Mouse (Mus musculus) embryonic facial prominence, embryonic 11.5 days (tissue): ENCODE measurements around the gene Tprg. TPM values are rescaled to one million over a fixed set of nuclear protein-coding genes. Genes with fewer than 3 reads are reported as not detected.

Experiments used
- ATAC-seq: fragments of 200-750 bp; cut with Nextera tagmentation; replicated peaks from 2 replicates; pipeline ENCODE4 v1.8.0; 2017; ENCODE audit warnings: low read depth; ENCODE audit not compliant: insufficient number of reproducible peaks, low FRiP score, low TSS enrichment
- DNase-seq: peaks from one replicate; pipeline ENCODE4 v3.0.0-alpha.2; 2015; ENCODE audit warnings: low spot score
- H3K27ac ChIP-seq: fragments of 300-500 bp; sonication (generic); replicated peaks from 2 replicates; pipeline ENCODE4 v1.5.1; 2014; ENCODE audit warnings: mild to moderate bottlenecking, low read depth, low read length, control low read depth
- H3K27me3 ChIP-seq: fragments of 300-500 bp; sonication (generic); 2 replicates; pipeline ENCODE4 v1.6.1; 2014; ENCODE audit warnings: mild to moderate bottlenecking, low read length, moderate library complexity, mixed read lengths; ENCODE audit not compliant: control insufficient read depth, insufficient read depth
- H3K36me3 ChIP-seq: fragments of 300-500 bp; sonication (generic); replicated peaks from 2 replicates; pipeline ENCODE4 v1.6.1; 2014; ENCODE audit warnings: low read depth, mild to moderate bottlenecking, low read length, moderate library complexity, mixed read lengths; ENCODE audit not compliant: control insufficient read depth, insufficient read depth
- H3K4me1 ChIP-seq: fragments of 300-500 bp; sonication (generic); 2 replicates; pipeline ENCODE4 v1.6.1; 2014; ENCODE audit warnings: low read length, mixed read lengths; ENCODE audit not compliant: control insufficient read depth, insufficient read depth
- H3K4me2 ChIP-seq: fragments of 300-500 bp; sonication (generic); 2 replicates; pipeline ENCODE4 v1.6.1; 2014; ENCODE audit warnings: low read depth, mild to moderate bottlenecking, control low read depth, low read length, moderate library complexity
- H3K4me3 ChIP-seq: fragments of 300-500 bp; sonication (generic); 2 replicates; pipeline ENCODE4 v1.5.1; 2014; ENCODE audit warnings: low read depth, low read length, control low read depth
- H3K9ac ChIP-seq: fragments of 300-500 bp; sonication (generic); replicated peaks from 2 replicates; pipeline ENCODE4 v1.6.1; 2014; ENCODE audit warnings: mild to moderate bottlenecking, control low read depth, low read length
- H3K9me3 ChIP-seq: fragments of 300-500 bp; sonication (generic); replicated peaks from 2 replicates; pipeline ENCODE4 v1.6.1; 2016; ENCODE audit warnings: mild to moderate bottlenecking, low read length, inconsistent platforms, mixed read lengths; ENCODE audit not compliant: control insufficient read depth
- WGBS: fragments of 180-500 bp; shearing (Covaris S2); extraction: QIAGEN DNeasy Blood & Tissue Kit; methylation state at CpG from one replicate; pipeline ENCODE4 v1.1.7; 2014; 5-methylcytosine and 5-hydroxymethylcytosine counted together
- polyA plus RNA-seq: library from polyadenylated mRNA; unstranded; fragments of >200 nt; fragmentation: Nextera tagmentation; extraction: Ambion mirVana; gene quantifications from 2 replicates; pipeline ENCODE4 v1.2.1, GENCODE M21; 2014

Tprg gene
- polyA plus RNA-seq, 1 experiment from 2014 or later = not detected

DNA sequence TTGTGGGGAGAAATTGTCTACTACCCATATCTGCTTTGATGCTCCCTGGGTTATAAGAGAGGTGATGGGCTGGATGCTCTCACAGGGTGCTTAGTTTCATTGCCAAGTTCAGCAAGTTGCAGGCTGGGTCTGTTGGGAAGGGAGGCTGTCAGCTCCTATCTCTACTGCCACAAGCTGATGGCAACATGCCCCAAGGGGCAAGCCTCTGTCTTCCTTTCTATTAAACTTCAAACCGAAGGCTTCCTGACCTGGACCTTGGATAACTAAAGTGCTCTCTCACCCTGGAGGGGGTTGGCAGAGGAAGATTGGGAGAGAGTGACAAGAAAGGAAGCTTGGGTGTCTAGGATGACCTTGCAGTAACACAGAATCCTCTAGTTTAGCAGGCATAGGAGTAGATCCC is 108.1 kb downstream of the Tprg start:
- 55% methylated on average over 1 of the region's 1 CpGs for WGBS
- ATAC-seq = no peak

DNA sequence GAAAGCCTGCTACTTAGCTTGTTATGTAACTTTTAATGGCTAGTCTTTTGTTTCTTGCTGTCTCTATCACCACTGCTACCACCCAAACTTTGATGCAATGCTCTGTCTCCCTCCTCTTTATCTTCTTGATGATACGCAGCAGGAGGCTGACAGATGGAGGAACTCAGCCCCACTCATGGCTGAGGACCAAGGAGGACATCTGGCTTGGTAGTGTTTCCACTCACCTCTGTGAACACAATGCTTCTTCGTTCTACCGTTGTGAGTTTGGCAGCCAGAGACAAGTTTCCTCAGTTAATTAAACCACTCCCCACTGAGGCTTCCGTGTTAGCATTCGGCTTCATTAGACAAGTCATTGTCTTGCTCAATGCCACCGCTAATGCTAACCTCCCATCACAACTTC is 117.5 kb downstream of the Tprg start:
- Histone ChIP-seq H3K27me3 (no peaks in the 10 kb centered on the region), H3K27ac (no peak overlapping the region), H3K4me2 (no peak overlapping the region), H3K4me3 (no peak overlapping the region), H3K9me3 (no peaks in the 10 kb centered on the region), H3K9ac (no peak overlapping the region), H3K4me1 (no peaks in the 10 kb centered on the region), H3K36me3 (no peaks in the 10 kb centered on the region)
- WGBS = 58% methylated on average over 6 of the region's 6 CpGs
- DNase-seq = no peak
- no peak for ATAC-seq

More for the DNA sequence above, 108.1 kb downstream of the Tprg start:
- no peak overlapping the region for H3K9ac ChIP-seq
- DNase-seq = no peak
- H3K4me1 ChIP-seq = no peaks in the 10 kb centered on the region
- H3K9me3 ChIP-seq = no peaks in the 10 kb centered on the region
- H3K27me3 ChIP-seq = no peaks in the 10 kb centered on the region
- H3K36me3 ChIP-seq = no peaks in the 10 kb centered on the region
- H3K4me3 ChIP-seq = no peak overlapping the region
- H3K27ac ChIP-seq = no peak overlapping the region
- H3K4me2 ChIP-seq = no peak overlapping the region

GRCm38 (mm10) chr16:25407204-25407886 is 120.7 kb downstream of the Tprg start:
- 34% methylated on average over 8 of the region's 8 CpGs for WGBS
- no peak overlapping the region for H3K27ac ChIP-seq
- no peaks in the 10 kb centered on the region for H3K36me3 ChIP-seq
- ATAC-seq (no peak), DNase-seq (no peak)
- no peak overlapping the region for H3K4me3 ChIP-seq
- H3K9ac ChIP-seq = no peak overlapping the region
- no peak overlapping the region for H3K4me2 ChIP-seq
- H3K4me1 ChIP-seq = no peaks in the 10 kb centered on the region
- H3K9me3 ChIP-seq = no peaks in the 10 kb centered on the region
- H3K27me3 ChIP-seq = no peaks in the 10 kb centered on the region

DNA sequence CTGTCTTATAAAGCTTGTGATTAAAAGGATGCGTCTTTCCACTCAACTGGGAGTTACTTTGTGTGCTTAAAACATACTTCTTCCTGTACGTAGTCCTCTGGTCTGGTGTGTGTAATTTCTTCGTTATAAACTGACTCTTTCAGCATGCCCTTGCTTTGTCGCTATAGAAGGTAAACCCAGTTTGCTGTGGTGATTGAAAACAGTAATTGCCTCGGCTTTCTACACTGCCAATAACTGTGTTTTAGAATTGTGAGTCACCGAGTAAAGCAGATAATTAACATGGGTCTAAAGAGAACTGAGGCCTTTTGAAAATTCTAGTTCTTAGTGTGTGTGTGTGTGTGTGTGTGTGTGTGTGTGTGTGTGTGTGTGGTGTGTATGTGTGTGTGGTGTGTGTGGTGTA is 121.4 kb downstream of the Tprg start:
- no peak overlapping the region for H3K4me2 ChIP-seq
- no peak for ATAC-seq
- WGBS = 74% methylated on average over 6 of the region's 6 CpGs

DNA sequence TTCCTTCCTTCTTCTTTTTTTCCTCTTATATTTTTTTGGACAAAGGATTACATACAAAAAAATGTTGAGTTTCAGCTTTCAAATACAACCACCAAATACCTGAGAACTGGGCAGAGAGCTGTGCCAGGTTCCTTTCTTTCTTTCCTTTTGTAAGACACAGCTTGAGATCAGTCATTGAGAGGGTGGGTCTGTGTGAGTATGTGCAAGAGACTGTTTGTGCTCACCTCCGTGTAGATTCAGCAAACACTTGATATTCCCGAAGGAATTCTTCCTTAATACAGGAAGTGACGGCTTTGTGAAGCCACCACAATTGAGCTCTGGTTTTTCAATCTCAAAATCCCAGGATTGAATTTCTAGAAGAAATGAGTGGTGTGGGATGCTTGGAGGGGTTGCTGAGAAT is 124.7 kb downstream of the Tprg start:
- DNase-seq (no peak), ATAC-seq (no peak)
- no peak overlapping the region for H3K4me3 ChIP-seq
- no peaks in the 10 kb centered on the region for H3K36me3 ChIP-seq
- H3K27me3 ChIP-seq = no peaks in the 10 kb centered on the region
- H3K4me2 ChIP-seq = no peak overlapping the region
- H3K9ac ChIP-seq = no peak overlapping the region
- no peak overlapping the region for H3K27ac ChIP-seq
- H3K9me3 ChIP-seq = no peaks in the 10 kb centered on the region
- no peaks in the 10 kb centered on the region; the same call in 1 of the 2 replicates for H3K4me1 ChIP-seq
- 62% methylated on average over 3 of the region's 3 CpGs for WGBS

More for the DNA sequence above, 121.4 kb downstream of the Tprg start:
- Histone ChIP-seq H3K4me1 (no peaks in the 10 kb centered on the region), H3K9ac (no peak overlapping the region), H3K4me3 (no peak overlapping the region), H3K27me3 (no peaks in the 10 kb centered on the region), H3K27ac (no peak overlapping the region), H3K36me3 (no peaks in the 10 kb centered on the region), H3K9me3 (no peaks in the 10 kb centered on the region)
- no peak for DNase-seq

- WGBS = 20% methylated on average over 1 of the region's 1 CpGs
- H3K4me1 ChIP-seq = no peaks in the 10 kb centered on the region; the same call in 1 of the 2 replicates
- H3K9ac ChIP-seq = no peak overlapping the region
- H3K27me3 ChIP-seq = no peaks in the 10 kb centered on the region
- 0 out of 2 replicates have a peak, but pooled peaks have one; percentile 23 for ATAC-seq
- no peak overlapping the region for H3K4me2 ChIP-seq
- H3K36me3 ChIP-seq = no peaks in the 10 kb centered on the region
- H3K9me3 ChIP-seq = no peaks in the 10 kb centered on the region
- H3K4me3 ChIP-seq = no peak overlapping the region
- no peak overlapping the region for H3K27ac ChIP-seq
- peak; percentile 21 for DNase-seq
Observed at GRCm38 (mm10) chr16:25413885-25414284, 127.3 kb downstream of the Tprg start.

- no peak overlapping the region for H3K9ac ChIP-seq
- H3K4me2 ChIP-seq = no peak overlapping the region
Observed at GRCm38 (mm10) chr16:25415186-25415585, 128.6 kb downstream of the Tprg start.

GRCm38 (mm10) chr16:25417875-25418630 is 131.4 kb downstream of the Tprg start:
- H3K27me3 ChIP-seq = no peaks in the 10 kb centered on the region
- no peaks in the 10 kb centered on the region; the same call in 1 of the 2 replicates for H3K4me1 ChIP-seq
- no peaks in the 10 kb centered on the region for H3K36me3 ChIP-seq
- DNase-seq = peak; percentile 54
- no peaks in the 10 kb centered on the region for H3K9me3 ChIP-seq
- no peak; the same call in 1 of the 2 replicates for ATAC-seq
- 0 out of 2 replicates have a peak overlapping the region, but pooled peaks have one; percentile 2 for H3K9ac ChIP-seq
- no peak overlapping the region; the same call in 1 of the 2 replicates for H3K27ac ChIP-seq
- no peak overlapping the region for H3K4me2 ChIP-seq
- H3K4me3 ChIP-seq = no peak overlapping the region
- 28% methylated on average over 11 of the region's 11 CpGs for WGBS

More at GRCm38 (mm10) chr16:25415186-25415585, 128.6 kb downstream of the Tprg start:
- Histone ChIP-seq H3K4me3 (no peak overlapping the region), H3K27me3 (no peaks in the 10 kb centered on the region), H3K27ac (no peak overlapping the region), H3K9me3 (no peaks in the 10 kb centered on the region), H3K4me1 (no peaks in the 10 kb centered on the region; the same call in 1 of the 2 replicates), H3K36me3 (no peaks in the 10 kb centered on the region)
- ATAC-seq (no peak), DNase-seq (no peak)
